Mouse (Mus musculus) left cerebral cortex, adult 2 months (tissue): Measurements from ENCODE around the gene Draxin. TPM values are rescaled to one million over a fixed set of nuclear protein-coding genes. Genes with fewer than 3 reads are reported as not detected.

ENCODE experiments used
- DNase-seq, 2 experiments: peaks; one replicate each; pipeline ENCODE4 v3.0.0; 2021 to 2022; ENCODE audit warnings: low spot score in 2 of 2, mixed read lengths in 1 of 2; ENCODE audit errors: extremely low spot score in 1 of 2
- H3K27ac ChIP-seq: fragments of 200-600 bp; 2 replicates; pipeline ENCODE4 v1.8.1; 2022
- H3K4me3 ChIP-seq: fragments of 200-600 bp; 2 replicates; pipeline ENCODE4 v1.8.1; 2022
- CTCF ChIP-seq: fragments of 200-600 bp; IDR thresholded peaks from 2 replicates; pipeline ENCODE4 v1.8.1; 2022; ENCODE audit warnings: antibody characterized with exemption, mild to moderate bottlenecking, moderate library complexity
- intact Hi-C: fragments of 180-260 bp; cut with DNase I; formaldehyde crosslinking; loops from one replicate; pipeline ENCODE4 v1.15.1; 2025
- total RNA-seq, 2 experiments: library from RNA; stranded (reverse); gene quantifications; 2 replicates each; pipeline ENCODE4 v1.2.3; 2021

Draxin gene
- total RNA-seq, 2 experiments from 2014 or later, result 0.20 to 0.30 TPM

DNA sequence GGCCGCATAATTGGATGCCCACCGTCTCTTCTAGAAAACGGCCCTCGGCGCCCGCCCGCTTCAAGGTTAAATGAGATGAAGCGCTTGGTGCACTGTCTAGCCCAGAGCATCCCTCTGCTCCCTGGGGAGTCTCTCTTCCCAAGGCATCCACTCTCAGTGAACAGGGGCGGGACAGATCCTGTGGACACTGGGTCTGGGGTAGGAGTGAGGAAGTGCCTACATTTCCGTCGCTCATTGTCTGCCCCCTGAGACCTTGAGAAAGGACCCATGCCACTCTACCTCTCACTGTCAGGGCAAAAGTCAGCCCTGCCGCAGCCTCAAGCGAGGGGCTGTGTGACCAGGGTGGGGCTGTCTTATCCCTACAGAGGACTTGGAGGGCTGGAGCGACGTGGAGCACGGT is 34.0 kb upstream of the Draxin start:
- no peak for TF ChIP-seq CTCF
- no peak for DNase-seq
- H3K27ac ChIP-seq, result peak overlapping the region; percentile 40; the same call in 1 of the 2 replicates
- intact Hi-C loops, result no loop called here
- H3K4me3 ChIP-seq, result peak overlapping the region; percentile 39

DNA sequence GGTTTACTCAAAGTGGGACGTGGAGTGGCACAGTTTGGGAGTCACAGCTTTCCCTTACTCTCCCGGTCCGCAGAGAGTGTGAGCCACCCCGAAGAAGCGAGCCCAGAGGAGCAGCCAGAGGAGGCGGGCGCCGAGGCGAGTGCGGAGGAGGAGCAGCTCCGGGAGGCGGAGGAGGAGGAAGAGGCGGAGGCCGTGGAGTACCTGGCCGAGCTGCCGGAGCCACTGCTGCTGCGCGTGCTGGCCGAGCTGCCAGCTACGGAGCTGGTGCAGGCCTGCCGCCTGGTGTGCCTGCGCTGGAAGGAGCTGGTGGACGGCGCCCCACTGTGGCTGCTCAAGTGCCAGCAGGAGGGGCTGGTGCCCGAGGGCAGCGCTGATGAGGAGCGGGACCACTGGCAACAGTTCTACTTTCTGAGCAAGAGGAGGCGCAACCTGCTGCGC is 33.5 kb upstream of the Draxin start:
- TF ChIP-seq CTCF, result peak; percentile 77

DNA sequence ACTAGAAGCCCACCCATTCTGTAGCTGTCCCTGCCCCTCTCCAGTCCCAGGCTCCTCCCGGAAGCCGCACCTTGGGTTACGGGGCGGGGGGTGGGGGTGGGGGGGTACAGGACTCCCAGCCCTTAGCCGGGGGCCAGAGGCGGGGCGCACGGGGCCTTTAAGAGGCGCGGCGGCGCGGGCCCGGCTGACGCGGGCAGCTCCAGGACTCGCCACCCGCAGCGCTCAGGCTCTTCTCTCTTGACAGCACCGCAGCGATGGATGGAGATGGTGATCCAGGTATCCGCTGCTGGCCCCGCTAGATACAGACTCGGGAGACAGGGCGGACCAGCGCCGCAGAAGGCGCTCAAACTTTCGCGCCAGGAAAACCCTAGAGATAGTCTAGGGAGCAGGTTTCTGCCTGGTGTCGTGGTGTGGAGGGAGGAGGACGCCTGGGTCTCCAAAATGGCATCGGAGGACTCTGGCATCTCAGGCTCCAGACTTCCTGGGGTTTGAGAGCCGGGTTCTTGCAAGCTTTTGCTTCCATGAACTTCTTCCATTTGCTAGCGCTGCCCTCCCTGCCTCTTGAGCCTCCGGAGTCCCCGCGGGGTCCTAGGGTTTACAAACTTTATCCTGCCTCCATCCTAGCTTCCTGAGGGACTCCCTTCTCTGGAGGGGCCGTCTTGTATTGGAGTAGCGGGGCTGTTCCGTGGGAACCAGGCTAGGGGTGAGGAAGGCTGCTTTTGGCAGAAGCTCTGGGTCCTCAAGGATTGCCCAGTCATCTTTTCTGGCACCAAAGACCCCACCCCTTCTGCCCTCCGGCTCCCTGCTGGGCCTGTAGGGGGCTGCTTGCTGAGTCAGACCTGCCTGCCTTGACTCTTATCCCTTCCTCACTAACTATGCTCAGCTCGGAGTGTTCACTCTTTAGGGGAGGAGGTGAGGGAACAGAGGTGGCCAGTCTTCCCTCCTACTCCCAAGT is 30.2 kb upstream of the Draxin start, which contains the start of the genes Fbxo44 and Fbxo2:
Gene Fbxo44 (minus strand): TSS at position 47 of the 955 bp plus-strand sequence.
Gene Fbxo2 (plus strand): TSS at position 186 of the 955 bp plus-strand sequence.
- no peak for TF ChIP-seq CTCF
- peak; percentile 66 to 70 for DNase-seq
- Histone ChIP-seq H3K27ac (peak within 1 kb of the TSS; percentile 96), H3K4me3 (peak within 1 kb of the TSS; percentile 58)
- intact Hi-C loops, result no loop called here

More for the DNA sequence above, 33.5 kb upstream of the Draxin start:
- DNase-seq, result peak; percentile 77 to 84
- peak overlapping the region; percentile 39 for H3K4me3 ChIP-seq
- intact Hi-C loops, result no loop called here
- H3K27ac ChIP-seq, result peak overlapping the region; percentile 40; the same call in 1 of the 2 replicates

DNA sequence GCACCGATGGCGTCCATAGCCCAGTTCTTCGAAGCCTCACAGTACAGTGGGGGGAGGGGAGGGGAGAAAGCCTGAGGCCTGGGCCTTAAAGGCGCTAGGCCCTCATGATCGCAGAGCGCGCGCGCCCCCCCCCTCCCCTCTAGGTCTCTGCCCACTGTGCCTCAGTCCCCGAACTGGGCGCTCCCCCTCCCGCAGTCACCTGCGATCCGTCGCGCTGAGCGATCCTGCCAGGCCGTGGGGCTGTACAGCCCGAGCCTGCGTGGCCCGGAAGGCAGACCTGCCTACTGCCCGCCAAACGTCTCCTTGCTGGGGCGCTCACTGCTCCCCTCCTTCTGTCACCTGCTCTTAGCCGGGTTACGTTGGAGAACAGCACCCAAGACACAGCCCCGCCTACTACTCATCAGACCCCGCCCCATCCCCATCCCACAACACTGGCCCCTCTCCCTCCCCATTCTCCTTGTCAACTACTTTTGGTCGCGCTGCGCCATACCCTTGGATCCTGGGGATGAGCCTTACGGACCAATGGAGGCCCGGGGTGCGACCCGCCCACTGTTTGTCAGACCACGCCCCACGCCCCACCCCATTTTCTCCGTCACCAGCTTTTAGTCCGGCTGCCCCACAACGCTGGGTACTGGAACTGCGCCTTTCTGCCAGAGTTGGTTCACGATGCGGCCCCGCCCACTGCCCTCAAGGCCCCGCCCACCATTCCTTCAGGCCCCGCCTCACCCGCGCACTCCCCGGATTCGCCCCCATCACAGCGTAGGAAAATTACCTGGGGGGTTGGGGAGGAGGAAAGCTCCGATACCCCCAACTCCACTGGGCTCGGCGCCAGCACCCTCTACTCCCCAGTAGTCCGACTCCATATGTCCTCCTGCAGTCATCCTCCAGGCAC is 29.3 kb upstream of the Draxin start:
- DNase-seq, result peak; percentile 97 to 99
- peak; percentile 25 for TF ChIP-seq CTCF
- Histone ChIP-seq H3K4me3 (peak overlapping the region; percentile 58), H3K27ac (peak overlapping the region; percentile 96)
- intact Hi-C loops, result no loop called here

DNA sequence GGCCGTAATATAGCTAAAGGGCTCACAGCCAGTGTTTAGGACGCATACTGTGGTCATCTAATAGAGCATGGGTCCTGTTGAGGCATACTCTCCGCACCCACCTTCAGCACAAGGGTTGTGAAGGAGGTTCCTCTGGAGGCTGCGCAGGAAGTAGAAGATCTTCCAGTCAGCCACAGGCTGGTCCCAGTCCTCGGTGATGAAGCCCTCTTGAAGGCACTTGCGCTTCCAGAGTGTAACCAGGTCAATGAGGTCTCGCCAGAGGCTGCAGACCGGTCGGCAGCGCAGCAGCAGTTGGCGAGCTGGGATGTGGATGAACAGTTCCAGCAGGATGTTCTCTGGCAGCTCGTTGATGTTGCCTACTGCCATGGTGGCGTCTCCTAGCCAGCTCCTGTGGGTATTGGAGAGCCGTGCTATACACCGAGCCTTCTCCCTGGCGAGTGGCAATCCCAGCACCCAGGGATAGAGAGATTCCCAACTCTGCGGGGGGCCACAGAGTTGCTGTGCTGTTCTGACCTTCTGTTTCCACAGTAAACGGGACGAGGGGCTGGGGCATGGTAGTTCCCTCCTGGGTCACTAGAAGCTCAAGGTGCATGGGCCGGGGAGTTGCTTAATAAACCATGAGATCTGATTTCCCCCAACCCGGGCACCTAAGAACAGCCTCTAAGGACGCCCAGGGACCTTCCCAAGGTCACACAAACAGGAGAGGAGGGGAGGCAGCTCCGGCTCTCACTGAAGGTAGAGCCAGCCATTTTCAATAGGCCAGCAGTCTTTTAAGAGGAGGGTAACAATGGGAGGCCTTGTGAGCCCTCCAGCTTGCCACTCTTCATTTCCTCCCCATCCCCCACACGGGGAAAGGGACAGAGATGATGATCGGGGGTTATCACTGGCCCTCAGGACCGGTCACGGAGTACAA is 28.2 kb upstream of the Draxin start:
- H3K27ac ChIP-seq, result peak overlapping the region; percentile 96
- TF ChIP-seq CTCF, result no peak
- H3K4me3 ChIP-seq, result peak overlapping the region; percentile 58
- intact Hi-C loops, result no loop called here
- DNase-seq, result peak in 1 of 2 experiments; percentile 55

- H3K27ac ChIP-seq, result no peak overlapping the region
- peak; percentile 75 for TF ChIP-seq CTCF
- no peak for DNase-seq
- intact Hi-C loops, result no loop called here
- no peak overlapping the region for H3K4me3 ChIP-seq
Observed at GRCm38 (mm10) chr4:148154982-148155381, 24.5 kb upstream of the Draxin start.

- no peak for DNase-seq
- intact Hi-C loops, result no loop called here
- H3K4me3 ChIP-seq, result no peak overlapping the region
- no peak for TF ChIP-seq CTCF
- no peak overlapping the region for H3K27ac ChIP-seq
Observed at GRCm38 (mm10) chr4:148154006-148154405, 23.5 kb upstream of the Draxin start.

DNA sequence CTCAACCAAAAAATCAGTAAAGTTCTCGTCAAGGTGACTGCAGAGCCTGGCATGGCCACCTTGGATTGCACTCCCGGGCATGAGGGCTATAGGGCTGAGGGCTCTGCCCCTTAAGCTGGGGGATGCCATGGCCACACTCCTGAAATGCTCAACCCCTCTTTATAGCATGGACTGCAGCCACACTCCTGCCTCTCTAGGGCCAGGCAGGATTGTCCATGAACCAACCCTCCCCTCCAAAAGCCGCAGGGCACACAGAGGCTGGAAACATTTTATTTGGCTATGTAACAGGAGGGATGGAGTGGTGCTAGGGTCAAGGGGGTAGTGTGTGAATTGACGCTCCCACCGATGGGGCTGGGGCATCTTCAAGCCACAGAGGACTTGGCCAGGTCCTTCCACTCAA is 22.0 kb upstream of the Draxin start:
- intact Hi-C loops, result no loop called here
- DNase-seq, result no peak
- no peak for TF ChIP-seq CTCF
- peak overlapping the region; percentile 99 for H3K27ac ChIP-seq
- no peak overlapping the region for H3K4me3 ChIP-seq

GRCm38 (mm10) chr4:148151267-148152168 is 21.0 kb upstream of the Draxin start, which contains the start of gene Fbxo6:
TSS of gene Fbxo6 (minus strand) at chr4:148152140.
- TF ChIP-seq CTCF, result peak; percentile 59
- peak; percentile 83 to 85 for DNase-seq
- peak within 1 kb of the TSS; percentile 82 for H3K4me3 ChIP-seq
- H3K27ac ChIP-seq, result peak within 1 kb of the TSS; percentile 99
- intact Hi-C loops, result loop anchor here (1.0 kb wide), 1 partner anchor 11 kb away; no protein-coding TSS in a partner anchor

GRCm38 (mm10) chr4:148150953-148151266 is 20.4 kb upstream of the Draxin start:
- peak overlapping the region; percentile 82 for H3K4me3 ChIP-seq
- no peak for TF ChIP-seq CTCF
- intact Hi-C loops, result loop anchor here (1.0 kb wide), 1 partner anchor 11 kb away; no protein-coding TSS in a partner anchor
- H3K27ac ChIP-seq, result peak overlapping the region; percentile 99
- DNase-seq, result no peak
